Mouse (Mus musculus): ENCODE measurements around the gene Wapl. TPM values are rescaled to one million over a fixed set of nuclear protein-coding genes. Genes with fewer than 3 reads are reported as not detected.

Gene Wapl
- polyA plus RNA-seq, 1 experiment from 2014 or later = 18.1 TPM

GRCm38 (mm10) chr14:34660788-34661591 lies 12.7 kb upstream of the Wapl start:
- ATAC-seq = peak; percentile 38
- Histone ChIP-seq H3K9me3 (ENCODE audit: control insufficient read depth, low read length) (no peaks in the 10 kb centered on the region), H3K27me3 (replicated peaks; ENCODE audit: control insufficient read depth, insufficient read depth, low read length) (0 out of 2 replicates have a peak, but pooled peaks cover 3% of the 10 kb centered on the region), H3K4me3 (ENCODE audit: low read length) (peak overlapping the region; percentile 51), H3K4me1 (ENCODE audit: control insufficient read depth, insufficient read depth, low read length) (peaks cover 4% of the 10 kb centered on the region; the same call in 1 of the 2 replicates), H3K9ac (ENCODE audit: low read depth, low read length) (peak overlapping the region; percentile 61), H3K4me2 (ENCODE audit: low read depth, low read length) (peak overlapping the region; percentile 83), H3K36me3 (ENCODE audit: control insufficient read depth, insufficient read depth, low read length) (no peaks in the 10 kb centered on the region), H3K27ac (ENCODE audit: low read length) (no peak overlapping the region)
- WGBS = 21% methylated on average over 22 of the region's 22 CpGs

- 1% methylated on average over 39 of the region's 39 CpGs for WGBS
- H3K27ac ChIP-seq (ENCODE audit: low read length) = no peak overlapping the region
- H3K9me3 ChIP-seq (ENCODE audit: control insufficient read depth, low read length) = no peaks in the 10 kb centered on the region
- peak overlapping the region; percentile 83 for H3K4me2 ChIP-seq (ENCODE audit: low read depth, low read length)
- 0 out of 2 replicates have a peak, but pooled peaks cover 3% of the 10 kb centered on the region for H3K27me3 ChIP-seq (replicated peaks; ENCODE audit: control insufficient read depth, insufficient read depth, low read length)
- peak overlapping the region; percentile 51 for H3K4me3 ChIP-seq (ENCODE audit: low read length)
- H3K36me3 ChIP-seq (ENCODE audit: control insufficient read depth, insufficient read depth, low read length) = no peaks in the 10 kb centered on the region
- peak overlapping the region; percentile 61 for H3K9ac ChIP-seq (ENCODE audit: low read depth, low read length)
- peak; percentile 79 for ATAC-seq
- H3K4me1 ChIP-seq (ENCODE audit: control insufficient read depth, insufficient read depth, low read length) = peaks cover 4% of the 10 kb centered on the region; the same call in 1 of the 2 replicates
Observed at GRCm38 (mm10) chr14:34661621-34662477, 11.9 kb upstream of the Wapl start.

DNA sequence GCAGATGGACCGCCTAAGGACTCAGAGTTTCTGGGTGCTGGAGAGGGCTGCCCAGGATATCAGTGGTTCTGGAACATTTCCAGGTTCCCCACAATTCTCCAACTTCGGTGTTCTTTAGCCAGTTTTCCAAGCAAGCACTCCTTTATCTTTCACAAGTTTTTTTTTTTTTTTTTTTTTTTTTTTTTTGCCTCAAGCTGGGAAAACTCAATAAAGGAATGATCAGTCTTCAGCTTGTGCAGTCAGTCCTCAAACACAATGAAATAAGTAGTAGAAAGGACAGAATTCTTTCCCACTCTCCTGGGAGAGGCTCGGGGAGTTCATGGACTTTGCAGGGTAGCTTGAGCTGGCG lies 11.3 kb upstream of the Wapl start:
- Histone ChIP-seq H3K27ac (ENCODE audit: low read length) (0 out of 2 replicates have a peak overlapping the region, but pooled peaks have one; percentile 30), H3K4me3 (ENCODE audit: low read length) (peak overlapping the region; percentile 51), H3K9ac (ENCODE audit: low read depth, low read length) (peak overlapping the region; percentile 61), H3K9me3 (ENCODE audit: control insufficient read depth, low read length) (no peaks in the 10 kb centered on the region), H3K4me2 (ENCODE audit: low read depth, low read length) (peak overlapping the region; percentile 83), H3K4me1 (ENCODE audit: control insufficient read depth, insufficient read depth, low read length) (peaks cover 4% of the 10 kb centered on the region; the same call in 1 of the 2 replicates), H3K36me3 (ENCODE audit: control insufficient read depth, insufficient read depth, low read length) (no peaks in the 10 kb centered on the region), H3K27me3 (replicated peaks; ENCODE audit: control insufficient read depth, insufficient read depth, low read length) (0 out of 2 replicates have a peak, but pooled peaks cover 3% of the 10 kb centered on the region)
- 14% methylated on average over 4 of the region's 4 CpGs for WGBS
- no peak for ATAC-seq

- Histone ChIP-seq H3K36me3 (ENCODE audit: control insufficient read depth, insufficient read depth, low read length) (no peaks in the 10 kb centered on the region), H3K27me3 (replicated peaks; ENCODE audit: control insufficient read depth, insufficient read depth, low read length) (0 out of 2 replicates have a peak, but pooled peaks cover 3% of the 10 kb centered on the region), H3K9ac (ENCODE audit: low read depth, low read length) (no peak overlapping the region), H3K4me2 (ENCODE audit: low read depth, low read length) (no peak overlapping the region), H3K4me3 (ENCODE audit: low read length) (no peak overlapping the region), H3K27ac (ENCODE audit: low read length) (no peak overlapping the region), H3K9me3 (ENCODE audit: control insufficient read depth, low read length) (no peaks in the 10 kb centered on the region), H3K4me1 (ENCODE audit: control insufficient read depth, insufficient read depth, low read length) (peaks cover 4% of the 10 kb centered on the region; the same call in 1 of the 2 replicates)
- 84% methylated on average over 1 of the region's 1 CpGs for WGBS
- no peak for ATAC-seq
Observed at GRCm38 (mm10) chr14:34663381-34663780, 10.3 kb upstream of the Wapl start.

GRCm38 (mm10) chr14:34669082-34669481 lies 4.6 kb upstream of the Wapl start:
- Histone ChIP-seq H3K4me3 (ENCODE audit: low read length) (no peak overlapping the region), H3K9ac (ENCODE audit: low read depth, low read length) (no peak overlapping the region), H3K4me2 (ENCODE audit: low read depth, low read length) (no peak overlapping the region), H3K9me3 (ENCODE audit: control insufficient read depth, low read length) (no peaks in the 10 kb centered on the region), H3K36me3 (ENCODE audit: control insufficient read depth, insufficient read depth, low read length) (no peaks in the 10 kb centered on the region), H3K27me3 (replicated peaks; ENCODE audit: control insufficient read depth, insufficient read depth, low read length) (no peaks in the 10 kb centered on the region), H3K27ac (ENCODE audit: low read length) (no peak overlapping the region), H3K4me1 (ENCODE audit: control insufficient read depth, insufficient read depth, low read length) (peaks cover 7% of the 10 kb centered on the region; the same call in 1 of the 2 replicates)
- 63% methylated on average over 3 of the region's 3 CpGs for WGBS
- no peak for ATAC-seq

- peak; percentile 52 for ATAC-seq
- H3K27me3 ChIP-seq (replicated peaks; ENCODE audit: control insufficient read depth, insufficient read depth, low read length) = no peaks in the 10 kb centered on the region
- no peak overlapping the region for H3K4me3 ChIP-seq (ENCODE audit: low read length)
- H3K9me3 ChIP-seq (ENCODE audit: control insufficient read depth, low read length) = no peaks in the 10 kb centered on the region
- H3K36me3 ChIP-seq (ENCODE audit: control insufficient read depth, insufficient read depth, low read length) = no peaks in the 10 kb centered on the region
- H3K9ac ChIP-seq (ENCODE audit: low read depth, low read length) = no peak overlapping the region
- H3K4me1 ChIP-seq (ENCODE audit: control insufficient read depth, insufficient read depth, low read length) = peaks cover 7% of the 10 kb centered on the region; the same call in 1 of the 2 replicates
- H3K4me2 ChIP-seq (ENCODE audit: low read depth, low read length) = no peak overlapping the region
- 38% methylated on average over 2 of the region's 2 CpGs for WGBS
- peak overlapping the region; percentile 86 for H3K27ac ChIP-seq (ENCODE audit: low read length)
Observed at GRCm38 (mm10) chr14:34670256-34670655, 3.5 kb upstream of the Wapl start.

DNA sequence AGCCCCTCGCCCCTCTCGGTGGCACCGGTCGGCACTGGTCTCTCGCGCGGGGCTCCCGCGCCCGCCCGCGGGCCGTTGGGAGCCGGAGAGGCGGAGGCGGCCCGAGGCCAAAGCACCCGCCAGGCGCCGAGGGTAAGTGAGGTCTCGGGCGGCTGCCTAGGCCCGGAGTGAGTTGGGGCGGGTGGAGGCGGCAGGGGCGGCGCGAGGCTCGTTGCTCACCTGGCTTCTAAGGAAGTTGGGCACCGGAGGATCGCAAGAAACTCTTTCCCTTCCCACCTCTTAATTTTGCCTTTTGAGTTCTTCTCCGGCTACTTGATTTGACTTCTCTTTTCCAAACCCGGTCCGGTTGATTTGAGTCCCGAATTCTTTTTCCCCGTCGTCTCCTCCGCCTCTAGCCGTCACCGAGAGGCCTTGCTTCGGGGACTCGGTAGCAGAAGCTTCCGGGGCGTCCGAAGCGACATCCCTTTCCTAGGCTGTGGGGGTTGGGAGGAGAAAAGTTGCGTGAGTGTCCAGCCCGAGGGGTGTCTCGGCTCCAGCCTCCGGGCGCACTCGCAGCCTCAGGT lies 582 bp downstream of the Wapl start:
- Histone ChIP-seq H3K9me3 (ENCODE audit: control insufficient read depth, low read length) (no peaks in the 10 kb centered on the region), H3K36me3 (ENCODE audit: control insufficient read depth, insufficient read depth, low read length) (no peaks in the 10 kb centered on the region), H3K9ac (ENCODE audit: low read depth, low read length) (peak overlapping the region; percentile 100), H3K4me1 (ENCODE audit: control insufficient read depth, insufficient read depth, low read length) (peaks cover 9% of the 10 kb centered on the region; the same call in 1 of the 2 replicates), H3K4me2 (ENCODE audit: low read depth, low read length) (peak overlapping the region; percentile 73), H3K27ac (ENCODE audit: low read length) (peak overlapping the region; percentile 94), H3K4me3 (ENCODE audit: low read length) (peak overlapping the region; percentile 99), H3K27me3 (replicated peaks; ENCODE audit: control insufficient read depth, insufficient read depth, low read length) (no peaks in the 10 kb centered on the region)
- 0% methylated on average over 50 of the region's 52 CpGs for WGBS
- ATAC-seq = peak; percentile 27

- Histone ChIP-seq H3K9ac (ENCODE audit: low read depth, low read length) (peak overlapping the region; percentile 100), H3K36me3 (ENCODE audit: control insufficient read depth, insufficient read depth, low read length) (no peaks in the 10 kb centered on the region), H3K9me3 (ENCODE audit: control insufficient read depth, low read length) (no peaks in the 10 kb centered on the region), H3K27ac (ENCODE audit: low read length) (peak overlapping the region; percentile 94), H3K4me3 (ENCODE audit: low read length) (peak overlapping the region; percentile 99), H3K4me2 (ENCODE audit: low read depth, low read length) (peak overlapping the region; percentile 73), H3K4me1 (ENCODE audit: control insufficient read depth, insufficient read depth, low read length) (peaks cover 9% of the 10 kb centered on the region; the same call in 1 of the 2 replicates), H3K27me3 (replicated peaks; ENCODE audit: control insufficient read depth, insufficient read depth, low read length) (no peaks in the 10 kb centered on the region)
- 22% methylated on average over 9 of the region's 9 CpGs for WGBS
- no peak for ATAC-seq
Observed at GRCm38 (mm10) chr14:34674932-34675331, 1.2 kb downstream of the Wapl start.

All from intestine, embryonic 16.5 days (tissue).